Mouse (Mus musculus): ENCODE measurements around the gene Haghl. TPM values are rescaled to one million over a fixed set of nuclear protein-coding genes. Genes with fewer than 3 reads are reported as not detected.
"Not testable (repeated sequence)": the region's sequence is repeated elsewhere in the genome, so short reads cannot be mapped to it uniquely, and the experiment has no call there.

Haghl gene
- polyA plus RNA-seq, 1 experiment = 0.59 TPM

GRCm38 (mm10) chr17:25743831-25744230 is 41.6 kb downstream of the Haghl start:
- Histone ChIP-seq H3K4me1 (ENCODE audit: control insufficient read depth) (no peaks in the 10 kb centered on the region), H3K9me3 (ENCODE audit: control insufficient read depth, low read length) (no peaks in the 10 kb centered on the region), H3K4me3 (replicated peaks) (no peak overlapping the region), H3K27me3 (ENCODE audit: control insufficient read depth) (no peaks in the 10 kb centered on the region; the same call in 1 of the 2 replicates), H3K36me3 (ENCODE audit: control insufficient read depth) (no peaks in the 10 kb centered on the region)
- TF ChIP-seq TAL1 (IDR thresholded peaks at IDR 0.05; ENCODE audit: low read length) (no peak), GATA1 (IDR thresholded peaks at IDR 0.05; ENCODE audit: low read length) (no peak)

GRCm38 (mm10) chr17:25741471-25741870 is 44.0 kb downstream of the Haghl start:
- H3K9me3 ChIP-seq (ENCODE audit: control insufficient read depth, low read length); H3K4me3 ChIP-seq (replicated peaks); H3K27me3 ChIP-seq (ENCODE audit: control insufficient read depth); H3K36me3 ChIP-seq (ENCODE audit: control insufficient read depth); H3K4me1 ChIP-seq (ENCODE audit: control insufficient read depth): not testable (repeated sequence)

- H3K4me1 ChIP-seq (ENCODE audit: control insufficient read depth) = no peaks in the 10 kb centered on the region
- H3K27me3 ChIP-seq (ENCODE audit: control insufficient read depth) = no peaks in the 10 kb centered on the region; the same call in 1 of the 2 replicates
- TF ChIP-seq GATA1 (IDR thresholded peaks at IDR 0.05; ENCODE audit: low read length) (no peak), TAL1 (IDR thresholded peaks at IDR 0.05; ENCODE audit: low read length) (no peak)
Measured at GRCm38 (mm10) chr17:25738861-25739260, 46.6 kb downstream of the Haghl start.

GRCm38 (mm10) chr17:25735745-25736144 is 49.7 kb downstream of the Haghl start, which contains the start of gene Mslnl:
Gene Mslnl (plus strand): TSS chr17:25736042.
- no peak within 1 kb of the TSS for H3K4me3 ChIP-seq (replicated peaks)
- TF ChIP-seq TAL1 (IDR thresholded peaks at IDR 0.05; ENCODE audit: low read length) = no peak
- TF ChIP-seq GATA1 (IDR thresholded peaks at IDR 0.05; ENCODE audit: low read length) = no peak
- H3K36me3 ChIP-seq (ENCODE audit: control insufficient read depth) = peaks cover 6% of the 10 kb centered on the region
- no peaks in the 10 kb centered on the region for H3K9me3 ChIP-seq (ENCODE audit: control insufficient read depth, low read length)
- H3K27me3 ChIP-seq (ENCODE audit: control insufficient read depth) = no peaks in the 10 kb centered on the region
- no peaks in the 10 kb centered on the region for H3K4me1 ChIP-seq (ENCODE audit: control insufficient read depth)

More at GRCm38 (mm10) chr17:25738861-25739260, 46.6 kb downstream of the Haghl start:
- Histone ChIP-seq H3K36me3 (ENCODE audit: control insufficient read depth) (no peaks in the 10 kb centered on the region), H3K9me3 (ENCODE audit: control insufficient read depth, low read length) (no peaks in the 10 kb centered on the region), H3K4me3 (replicated peaks) (no peak overlapping the region)

GRCm38 (mm10) chr17:25735246-25735645 is 50.2 kb downstream of the Haghl start:
- no peaks in the 10 kb centered on the region for H3K27me3 ChIP-seq (ENCODE audit: control insufficient read depth)
- TF ChIP-seq GATA1 (IDR thresholded peaks at IDR 0.05; ENCODE audit: low read length) (no peak), TAL1 (IDR thresholded peaks at IDR 0.05; ENCODE audit: low read length) (no peak)
- H3K4me3 ChIP-seq (replicated peaks) = no peak overlapping the region
- peaks cover 11% of the 10 kb centered on the region for H3K36me3 ChIP-seq (ENCODE audit: control insufficient read depth)
- peaks cover under 1% of the 10 kb centered on the region; the same call in 1 of the 2 replicates for H3K4me1 ChIP-seq (ENCODE audit: control insufficient read depth)
- no peaks in the 10 kb centered on the region for H3K9me3 ChIP-seq (ENCODE audit: control insufficient read depth, low read length)

GRCm38 (mm10) chr17:25732082-25732481 is 53.4 kb downstream of the Haghl start:
- TF ChIP-seq GATA1 (IDR thresholded peaks at IDR 0.05; ENCODE audit: low read length) = no peak
- TF ChIP-seq TAL1 (IDR thresholded peaks at IDR 0.05; ENCODE audit: low read length) = no peak
- H3K36me3 ChIP-seq (ENCODE audit: control insufficient read depth) = peaks cover 22% of the 10 kb centered on the region

More at GRCm38 (mm10) chr17:25732082-25732481, 53.4 kb downstream of the Haghl start:
- H3K4me1 ChIP-seq (ENCODE audit: control insufficient read depth) = peaks cover 14% of the 10 kb centered on the region
- H3K9me3 ChIP-seq (ENCODE audit: control insufficient read depth, low read length) = no peaks in the 10 kb centered on the region
- H3K4me3 ChIP-seq (replicated peaks) = no peak overlapping the region
- H3K27me3 ChIP-seq (ENCODE audit: control insufficient read depth) = no peaks in the 10 kb centered on the region

Other genes with a start within 250 kb of the Haghl start
- gene Sox8, start 215.0 kb downstream of the Haghl start, polyA plus RNA-seq (2012) = not detected in 2 replicates
- gene Lmf1, start 206.6 kb downstream of the Haghl start, polyA plus RNA-seq (2012) = 0.91 and 1.0 TPM in 2 replicates
- not detected in 2 replicates for gene Gng13, start 68.5 kb downstream of the Haghl start, polyA plus RNA-seq (2012)
- 15.6 and 20.0 TPM in 2 replicates for gene Chtf18, start 58.3 kb downstream of the Haghl start, polyA plus RNA-seq (2012)
- gene Rpusd1, start 58.0 kb downstream of the Haghl start, polyA plus RNA-seq (2012) = 3.2 and 4.0 TPM in 2 replicates
- not detected in 2 replicates for gene Mslnl, start 49.6 kb downstream of the Haghl start, polyA plus RNA-seq (2012)
- not detected in 2 replicates for gene Msln, start 31.3 kb downstream of the Haghl start, polyA plus RNA-seq (2012)
- gene Narfl, start 11.9 kb downstream of the Haghl start, polyA plus RNA-seq (2012) = 2.0 TPM in 2 replicates
- gene Ccdc78, start 907 bp upstream of the Haghl start, polyA plus RNA-seq (2012) = not detected in 2 replicates
- 2.8 and 3.7 TPM in 2 replicates for gene Fam173a, start 7.2 kb upstream of the Haghl start, polyA plus RNA-seq (2012)
- gene AC134908.4, start 10.0 kb upstream of the Haghl start, polyA plus RNA-seq (2012) = not detected in 2 replicates
- 7.2 and 7.4 TPM in 2 replicates for gene Metrn, start 11.5 kb upstream of the Haghl start, polyA plus RNA-seq (2012)
- gene Fbxl16, start 23.4 kb upstream of the Haghl start, polyA plus RNA-seq (2012) = not detected in 2 replicates
- gene Wdr24, start 38.0 kb upstream of the Haghl start, polyA plus RNA-seq (2012) = 0.32 and 0.68 TPM in 2 replicates
- 0.31 and 0.65 TPM in 2 replicates for gene Jmjd8, start 43.2 kb upstream of the Haghl start, polyA plus RNA-seq (2012)
- 10.1 and 10.6 TPM in 2 replicates for gene Stub1, start 47.7 kb upstream of the Haghl start, polyA plus RNA-seq (2012)
- 0.22 and 0.54 TPM in 2 replicates for gene Rhbdl1, start 51.6 kb upstream of the Haghl start, polyA plus RNA-seq (2012)
- 0.68 and 1.1 TPM in 2 replicates for gene Gm20683, start 56.1 kb upstream of the Haghl start, polyA plus RNA-seq (2012)
- gene Rhot2, start 59.2 kb upstream of the Haghl start, polyA plus RNA-seq (2012) = 17.7 and 19.8 TPM in 2 replicates
- 1.9 and 3.6 TPM in 2 replicates for gene Wdr90, start 75.8 kb upstream of the Haghl start, polyA plus RNA-seq (2012)
- gene Mcrip2, start 83.1 kb upstream of the Haghl start, polyA plus RNA-seq (2012) = 3.7 and 4.0 TPM in 2 replicates
- 6.4 and 8.3 TPM in 2 replicates for gene Mettl26, start 89.4 kb upstream of the Haghl start, polyA plus RNA-seq (2012)
- gene Wfikkn1, start 95.2 kb upstream of the Haghl start, polyA plus RNA-seq (2012) = 0.17 and 0.18 TPM in 2 replicates
- gene Rab40c, start 134.1 kb upstream of the Haghl start, polyA plus RNA-seq (2012) = 0.68 and 1.0 TPM in 2 replicates
- 164 and 218 TPM in 2 replicates for gene Pigq, start 159.3 kb upstream of the Haghl start, polyA plus RNA-seq (2012)
- 2.9 and 3.4 TPM in 2 replicates for gene Nhlrc4, start 159.3 kb upstream of the Haghl start, polyA plus RNA-seq (2012)
- 0.25 TPM in 2 replicates for gene A930017K11Rik, start 166.9 kb upstream of the Haghl start, polyA plus RNA-seq (2012)
- gene Capn15, start 200.1 kb upstream of the Haghl start, polyA plus RNA-seq (2012) = 6.2 and 6.3 TPM in 2 replicates

Measured in erythroblast, embryonic 14.5 days (primary cell).